Mouse (Mus musculus): ENCODE measurements at regions not wholly inside any gene's neighbourhood (a gene's known extent, or its start where the extent isn't known, plus 50 kb on each side); places are given as distances from the start of the nearest gene placed in this dataset.
A peak's percentile ranks its signal among the peaks of the same experiment; 100 is the strongest.

DNA sequence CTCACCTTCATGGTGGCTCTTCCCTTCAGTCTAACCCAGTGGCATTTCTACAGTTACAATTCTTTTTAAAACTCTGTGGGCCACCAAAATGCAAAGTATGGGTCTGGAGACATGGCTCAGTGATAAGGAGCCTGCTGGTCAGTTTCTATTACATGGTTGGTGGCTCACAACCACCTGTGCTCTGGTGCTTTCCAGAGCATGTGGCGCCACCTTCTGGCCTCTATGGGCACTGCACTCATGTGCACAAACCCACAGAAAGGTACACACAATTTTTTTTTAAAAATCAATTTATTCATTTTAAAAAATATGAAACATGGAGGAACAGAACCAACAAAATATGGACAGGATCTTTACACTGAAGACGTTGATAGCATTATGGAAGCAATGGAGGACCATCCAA lies 58.7 kb upstream of the Smad3 start:
- Histone ChIP-seq H3K27ac (ENCODE audit: control insufficient read depth, insufficient read depth, low read depth, low read length, poor library complexity) (no peak overlapping the region), H3K4me3 (replicated peaks; ENCODE audit: control insufficient read depth, low read depth, low read length) (no peak overlapping the region), H3K4me1 (ENCODE audit: control insufficient read depth, insufficient read depth, low read length) (no peaks in the 10 kb centered on the region; the same call in 1 of the 2 replicates)
- WGBS, result 63% methylated on average over 2 of the region's 2 CpGs
- TF ChIP-seq CTCF (IDR thresholded peaks at IDR 0.05; ENCODE audit: control insufficient read depth, insufficient read depth, low read length) (peak; percentile 85), POLR2A (IDR thresholded peaks at IDR 0.05; ENCODE audit: borderline replicate concordance, control insufficient read depth, low read depth, low read length) (no peak)

DNA sequence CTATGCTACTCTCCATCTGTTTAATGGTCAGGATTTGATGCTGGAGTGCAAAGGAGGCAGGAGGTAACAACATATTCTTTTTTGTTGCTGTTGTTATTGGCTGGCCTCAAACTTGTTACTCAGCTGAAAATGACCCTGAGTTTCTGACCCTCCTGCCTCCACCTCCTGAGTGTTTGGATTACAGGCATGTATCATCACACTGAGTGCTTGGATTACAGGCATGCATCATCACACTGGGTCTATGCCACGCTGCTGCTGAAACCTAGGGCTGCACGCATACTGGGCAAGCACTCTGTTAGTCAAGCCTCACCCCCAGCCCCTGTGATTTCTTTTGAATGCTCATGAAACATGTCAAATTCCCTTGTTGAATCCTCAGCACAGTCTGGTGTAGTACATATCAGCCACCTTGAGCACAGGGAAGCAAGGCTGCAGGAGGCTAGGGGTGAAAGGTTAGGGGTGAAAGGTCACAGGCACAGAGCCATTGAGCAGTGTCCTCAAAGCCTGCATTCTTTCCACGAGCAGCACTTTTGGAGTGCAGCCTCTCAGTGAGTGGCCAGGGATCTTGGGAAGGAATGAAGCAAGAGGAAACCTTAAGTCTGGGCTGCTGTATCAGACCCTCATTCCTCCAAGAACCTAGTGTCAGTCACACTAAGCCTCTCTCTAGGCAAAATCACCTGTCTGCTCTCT lies 52.2 kb upstream of the Smad3 start:
- no peak overlapping the region for H3K4me3 ChIP-seq (replicated peaks; ENCODE audit: control insufficient read depth, low read depth, low read length)
- TF ChIP-seq CTCF (IDR thresholded peaks at IDR 0.05; ENCODE audit: control insufficient read depth, insufficient read depth, low read length), result no peak
- TF ChIP-seq POLR2A (IDR thresholded peaks at IDR 0.05; ENCODE audit: borderline replicate concordance, control insufficient read depth, low read depth, low read length), result no peak
- WGBS, result 80% methylated on average over 3 of the region's 3 CpGs
- H3K27ac ChIP-seq (ENCODE audit: control insufficient read depth, insufficient read depth, low read depth, low read length, poor library complexity), result no peak overlapping the region
- no peaks in the 10 kb centered on the region for H3K4me1 ChIP-seq (ENCODE audit: control insufficient read depth, insufficient read depth, low read length)
